Mouse (Mus musculus) MEL (cell line): Measurements from ENCODE around the gene Babam2. TPM values are rescaled to one million over a fixed set of nuclear protein-coding genes. Genes with fewer than 3 reads are reported as not detected.

Experiments used
- DNase-seq: peaks from one replicate; pipeline ENCODE4 v3.0.0; 2011; ENCODE audit warnings: low read depth, low spot score
- H3K27ac ChIP-seq: 2 replicates; pipeline ENCODE4 v1.5.1; 2012; ENCODE audit warnings: low read depth, mild to moderate bottlenecking, control low read depth, low read length, moderate library complexity; ENCODE audit not compliant: control insufficient read depth
- H3K27me3 ChIP-seq, 2 experiments: fragments of 150-350 bp in 1 of 2; sonication (generic) in 1 of 2; 2 replicates each; pipeline ENCODE4 v1.6.1; 2012; ENCODE audit warnings: low read length in 2 of 2, mild to moderate bottlenecking in 2 of 2, improper control_type of control experiment in 1 of 2, moderate library complexity in 1 of 2; ENCODE audit not compliant: insufficient read depth in 2 of 2, control insufficient read depth in 1 of 2
- H3K36me3 ChIP-seq, 2 experiments: 2 replicates each; pipeline ENCODE4 v1.6.1; 2012 to 2014; ENCODE audit warnings: low read length in 2 of 2, improper control_type of control experiment in 1 of 2, inconsistent platforms in 1 of 2, mild to moderate bottlenecking in 1 of 2; ENCODE audit not compliant: insufficient read depth in 2 of 2, control insufficient read depth in 1 of 2
- H3K4me1 ChIP-seq, 2 experiments: fragments of 150-350 bp in 1 of 2; sonication (generic) in 1 of 2; 2 replicates each; pipeline ENCODE4 v1.6.1; 2012; ENCODE audit warnings: low read length in 2 of 2, improper control_type of control experiment in 1 of 2, mild to moderate bottlenecking in 1 of 2; ENCODE audit not compliant: insufficient read depth in 2 of 2, control insufficient read depth in 1 of 2
- H3K4me3 ChIP-seq, 2 experiments: fragments of 150-350 bp in 1 of 2; sonication (generic) in 1 of 2; 2 replicates each; pipeline ENCODE4 v1.5.1; 2012; ENCODE audit warnings: low read depth in 2 of 2, low read length in 2 of 2, mild to moderate bottlenecking in 2 of 2, moderate library complexity in 2 of 2, control low read depth in 1 of 2, improper control_type of control experiment in 1 of 2; ENCODE audit not compliant: control insufficient read depth in 1 of 2, insufficient read depth in 1 of 2
- H3K79me2 ChIP-seq: 2 replicates; pipeline ENCODE4 v1.6.1; 2012; ENCODE audit warnings: mild to moderate bottlenecking, low read length, moderate library complexity; ENCODE audit not compliant: control insufficient read depth, poor library complexity, insufficient read depth
- H3K9ac ChIP-seq: 2 replicates; pipeline ENCODE4 v1.6.1; 2012; ENCODE audit warnings: low read depth, mild to moderate bottlenecking, control low read depth, low read length, moderate library complexity; ENCODE audit not compliant: control insufficient read depth, poor library complexity, severe bottlenecking
- H3K9me3 ChIP-seq: fragments of 150-350 bp; sonication (generic); replicated peaks from 2 replicates; pipeline ENCODE4 v1.6.1; 2012; ENCODE audit warnings: mild to moderate bottlenecking, low read length, improper control_type of control experiment, moderate library complexity; ENCODE audit not compliant: insufficient read depth
- CTCF ChIP-seq, 3 experiments: IDR thresholded peaks in 2 of 3; conservative IDR thresholded peaks in 1 of 3; 2 replicates each; pipeline ENCODE4 v1.5.1; 2011 to 2012; ENCODE audit warnings: low read length in 3 of 3, low read depth in 2 of 3, mild to moderate bottlenecking in 2 of 3, improper control_type of control experiment in 1 of 3, inconsistent platforms in 1 of 3, mixed read lengths in 1 of 3, moderate library complexity in 1 of 3; ENCODE audit not compliant: control insufficient read depth in 1 of 3, insufficient read depth in 1 of 3, poor library complexity in 1 of 3, severe bottlenecking in 1 of 3
- EP300 ChIP-seq, 2 experiments: IDR thresholded peaks; 2 replicates each; pipeline ENCODE4 v1.6.1; 2011; ENCODE audit warnings: improper control_type of control experiment in 2 of 2, low read length in 2 of 2, low read depth in 1 of 2, mild to moderate bottlenecking in 1 of 2
- JUND ChIP-seq: IDR thresholded peaks from 2 replicates; pipeline ENCODE4 v1.6.1; 2011; ENCODE audit warnings: low read depth, mild to moderate bottlenecking, improper control_type of control experiment, low read length
- MEF2A ChIP-seq: IDR thresholded peaks from 2 replicates; pipeline ENCODE4 v1.6.1; 2014; ENCODE audit warnings: low read depth, mild to moderate bottlenecking, inconsistent platforms, low read length, improper control_type of control experiment; ENCODE audit not compliant: poor library complexity, insufficient replicate concordance, severe bottlenecking; ENCODE audit errors: extremely low read depth
- POLR2A ChIP-seq, 2 experiments: IDR thresholded peaks; 2 replicates each; pipeline ENCODE4 v1.6.1; 2011 to 2012; ENCODE audit warnings: low read length in 2 of 2, mild to moderate bottlenecking in 2 of 2, control low read depth in 1 of 2, improper control_type of control experiment in 1 of 2, low read depth in 1 of 2, moderate library complexity in 1 of 2; ENCODE audit not compliant: control insufficient read depth in 1 of 2, insufficient read depth in 1 of 2, poor library complexity in 1 of 2
- POLR2AphosphoS2 ChIP-seq: IDR thresholded peaks from 2 replicates; pipeline ENCODE4 v1.6.1; 2011; ENCODE audit warnings: low read length, improper control_type of control experiment
- RAD21 ChIP-seq: IDR thresholded peaks from 2 replicates; pipeline ENCODE4 v1.6.1; 2011; ENCODE audit warnings: mild to moderate bottlenecking, low read depth, low read length, improper control_type of control experiment
- SIN3A ChIP-seq: IDR thresholded peaks from 2 replicates; pipeline ENCODE4 v1.6.1; 2012; ENCODE audit warnings: low read length, improper control_type of control experiment, inconsistent platforms
- SMC3 ChIP-seq: IDR thresholded peaks from 2 replicates; pipeline ENCODE4 v1.6.1; 2011; ENCODE audit warnings: low read depth, low read length, improper control_type of control experiment
- TAL1 ChIP-seq: IDR thresholded peaks from 2 replicates; pipeline ENCODE4 v1.6.1; 2012; ENCODE audit warnings: mild to moderate bottlenecking, inconsistent platforms, low read length, moderate library complexity, mixed read lengths
- TCF12 ChIP-seq: IDR thresholded peaks from 2 replicates; pipeline ENCODE4 v1.6.1; 2014; ENCODE audit warnings: low read depth, mild to moderate bottlenecking, inconsistent platforms, low read length, improper control_type of control experiment, moderate library complexity
- UBTF ChIP-seq: IDR thresholded peaks from 2 replicates; pipeline ENCODE4 v1.6.1; 2012; ENCODE audit warnings: low read depth, mild to moderate bottlenecking, inconsistent platforms, low read length, improper control_type of control experiment, moderate library complexity, borderline replicate concordance; ENCODE audit not compliant: insufficient read depth
- ZC3H11A ChIP-seq: IDR thresholded peaks from 2 replicates; pipeline ENCODE4 v1.6.1; 2012; ENCODE audit warnings: low read depth, mild to moderate bottlenecking, inconsistent platforms, low read length, improper control_type of control experiment
- polyA plus RNA-seq, 2 experiments: library from polyadenylated mRNA; stranded (reverse) in 1 of 2; unstranded in 1 of 2; fragments of >175 nt in 1 of 2; fragments of >200 nt in 1 of 2; gene quantifications; 2 replicates each; pipeline versions ENCODE4 v1.2.1 to v1.2.4; 2012; ENCODE audit warnings: low replicate concordance in 2 of 2, low read depth in 1 of 2; ENCODE audit not compliant: insufficient read length in 2 of 2, insufficient read depth in 1 of 2, missing spikeins in 1 of 2
- total RNA-seq: library from RNA; depleted of rRNA; stranded (reverse); fragments of 300-350 nt; gene quantifications from 2 replicates; pipeline ENCODE4 v1.2.3, GENCODE M21; 2012

Gene Babam2
- total and polyA plus RNA-seq, 3 experiments: 43.3 to 86.6 TPM; not detected in 1

GRCm38 (mm10) chr5:31933296-31933695 is 235.8 kb downstream of the Babam2 start:
- TF ChIP-seq SMC3 (no peak), EP300 (IDR thresholded peaks at IDR 0.05; ENCODE audit: low read depth in 1 of 2, low read length in 2 of 2) (no peak), SIN3A (no peak), MEF2A (no peak), JUND (no peak), POLR2AphosphoS2 (no peak)
- no peak for DNase-seq
- Histone ChIP-seq H3K79me2 (no peaks in the 10 kb centered on the region), H3K4me1 (no peaks in the 10 kb centered on the region; a peak in 1 of 4 replicates), H3K9me3 (no peaks in the 10 kb centered on the region), H3K36me3 (no peaks in the 10 kb centered on the region), H3K27ac (no peak overlapping the region), H3K9ac (no peak overlapping the region), H3K27me3 (no peaks in the 10 kb centered on the region), H3K4me3 (no peak overlapping the region)

GRCm38 (mm10) chr5:31934397-31934796 is 236.9 kb downstream of the Babam2 start:
- no peaks in the 10 kb centered on the region for H3K79me2 ChIP-seq
- TF ChIP-seq POLR2A (IDR thresholded peaks at IDR 0.05; ENCODE audit: control insufficient read depth in 1 of 2, insufficient read depth in 1 of 2, low read depth in 1 of 2, low read length in 2 of 2, poor library complexity in 1 of 2) (no peak), RAD21 (no peak), TCF12 (no peak), ZC3H11A (no peak), UBTF (no peak)

GRCm38 (mm10) chr5:31935936-31936335 is 238.5 kb downstream of the Babam2 start:
- H3K9me3 ChIP-seq: no peaks in the 10 kb centered on the region
- H3K27me3 ChIP-seq: no peaks in the 10 kb centered on the region
- H3K36me3 ChIP-seq: no peaks in the 10 kb centered on the region
- no peak overlapping the region for H3K27ac ChIP-seq
- no peak overlapping the region for H3K9ac ChIP-seq
- H3K4me3 ChIP-seq: no peak overlapping the region
- TF ChIP-seq CTCF (IDR thresholded peaks at IDR 0.05 in 2 of 3, conservative IDR thresholded peaks at IDR 0.05 in 1 of 3; ENCODE audit: control insufficient read depth in 1 of 3, insufficient read depth in 1 of 3, low read depth in 2 of 3, low read length in 3 of 3, poor library complexity in 1 of 3, severe bottlenecking in 1 of 3): no peak; a peak in 1 of 6 replicates
- no peak for TF ChIP-seq POLR2AphosphoS2
- TF ChIP-seq TAL1: no peak
- no peaks in the 10 kb centered on the region for H3K79me2 ChIP-seq
- no peak for DNase-seq
- no peaks in the 10 kb centered on the region; a peak in 1 of 4 replicates for H3K4me1 ChIP-seq

More at GRCm38 (mm10) chr5:31934397-31934796, 236.9 kb downstream of the Babam2 start:
- no peaks in the 10 kb centered on the region for H3K9me3 ChIP-seq
- H3K4me3 ChIP-seq: no peak overlapping the region
- no peaks in the 10 kb centered on the region for H3K36me3 ChIP-seq
- H3K27ac ChIP-seq: no peak overlapping the region
- peak; percentile 31 for DNase-seq
- no peaks in the 10 kb centered on the region for H3K27me3 ChIP-seq
- H3K9ac ChIP-seq: no peak overlapping the region
- no peaks in the 10 kb centered on the region; a peak in 1 of 4 replicates for H3K4me1 ChIP-seq
